Mouse (Mus musculus) adipocyte (in vitro differentiated cells): ENCODE data around the gene Zfc3h1.

ENCODE experiments used
- DNase-seq: peaks from one replicate; pipeline ENCODE4 v3.0.0-alpha.2; 2016; ENCODE audit warnings: low spot score

Gene Zfc3h1

GRCm38 (mm10) chr10:115478441-115479141 lies 93.8 kb downstream of the Zfc3h1 start:
- no peak for DNase-seq
